Mouse (Mus musculus) heart, postnatal 0 days (tissue): ENCODE results near the gene Armh3. TPM values are rescaled to one million over a fixed set of nuclear protein-coding genes. Genes with fewer than 3 reads are reported as not detected.
"Not testable (repeated sequence)": the region's sequence is repeated elsewhere in the genome, so short reads cannot be mapped to it uniquely, and the experiment has no call there.

ENCODE experiments used
- ATAC-seq: fragments of 200-750 bp; cut with Nextera tagmentation; 2 replicates; pipeline ENCODE4 v1.8.0; 2017; ENCODE audit warnings: low read depth, moderate number of reproducible peaks, moderate library complexity; ENCODE audit not compliant: insufficient read depth
- DNase-seq: peaks from one replicate; pipeline ENCODE4 v3.0.0-alpha.2; 2016; ENCODE audit warnings: low spot score
- H3K27ac ChIP-seq: fragments of 300-500 bp; sonication (generic); 2 replicates; pipeline ENCODE4 v1.5.1; 2014; ENCODE audit warnings: low read depth, mild to moderate bottlenecking
- H3K27me3 ChIP-seq: fragments of 300-500 bp; sonication (generic); 2 replicates; pipeline ENCODE4 v1.6.1; 2014; ENCODE audit warnings: low read length, mixed read lengths; ENCODE audit not compliant: control insufficient read depth, insufficient read depth
- H3K36me3 ChIP-seq: fragments of 300-500 bp; sonication (generic); replicated peaks from 2 replicates; pipeline ENCODE4 v1.6.1; 2014; ENCODE audit warnings: low read length, mixed read lengths; ENCODE audit not compliant: control insufficient read depth, insufficient read depth
- H3K4me1 ChIP-seq: fragments of 300-500 bp; sonication (generic); 2 replicates; pipeline ENCODE4 v1.6.1; 2014; ENCODE audit warnings: antibody characterized with exemption; ENCODE audit not compliant: control insufficient read depth, insufficient read depth
- H3K4me2 ChIP-seq: fragments of 300-500 bp; sonication (generic); 2 replicates; pipeline ENCODE4 v1.6.1; 2014; ENCODE audit warnings: low read depth, mild to moderate bottlenecking, low read length, moderate library complexity
- H3K4me3 ChIP-seq: fragments of 300-500 bp; sonication (generic); 2 replicates; pipeline ENCODE4 v1.5.1; 2014; ENCODE audit warnings: low read depth, low read length
- H3K9ac ChIP-seq: fragments of 300-500 bp; sonication (generic); replicated peaks from 2 replicates; pipeline ENCODE4 v1.6.1; 2014; ENCODE audit warnings: low read depth, low read length, mixed read lengths
- H3K9me3 ChIP-seq: fragments of 300-500 bp; sonication (generic); replicated peaks from 2 replicates; pipeline ENCODE4 v1.6.1; 2016; ENCODE audit warnings: low read length; ENCODE audit not compliant: control insufficient read depth
- CTCF ChIP-seq: IDR thresholded peaks from 2 replicates; pipeline ENCODE4 v1.5.1; 2016; ENCODE audit warnings: antibody characterized with exemption, control low read depth, low read depth
- EP300 ChIP-seq: IDR thresholded peaks from 2 replicates; pipeline ENCODE4 v1.6.1; 2016; ENCODE audit warnings: antibody characterized with exemption, low read depth
- WGBS: fragments of 180-500 bp; shearing (Covaris S2); extraction: QIAGEN DNeasy Blood & Tissue Kit; methylation state at CpG from one replicate; pipeline ENCODE4 v1.1.7; 2014; 5-methylcytosine and 5-hydroxymethylcytosine counted together
- polyA plus RNA-seq: library from polyadenylated mRNA; unstranded; fragments of >200 nt; fragmentation: Nextera tagmentation; extraction: Ambion mirVana; gene quantifications from 2 replicates; pipeline ENCODE4 v1.2.1, GENCODE M21; 2015
- total RNA-seq: library from RNA; depleted of rRNA; stranded (reverse); fragments of >200 nt; gene quantifications from 2 replicates; pipeline ENCODE4 v1.2.3, GENCODE M21; 2014; ENCODE audit warnings: low replicate concordance

Armh3 gene
- total and polyA plus RNA-seq, 2 experiments from 2014 or later: 11.1 to 11.4 TPM

DNA sequence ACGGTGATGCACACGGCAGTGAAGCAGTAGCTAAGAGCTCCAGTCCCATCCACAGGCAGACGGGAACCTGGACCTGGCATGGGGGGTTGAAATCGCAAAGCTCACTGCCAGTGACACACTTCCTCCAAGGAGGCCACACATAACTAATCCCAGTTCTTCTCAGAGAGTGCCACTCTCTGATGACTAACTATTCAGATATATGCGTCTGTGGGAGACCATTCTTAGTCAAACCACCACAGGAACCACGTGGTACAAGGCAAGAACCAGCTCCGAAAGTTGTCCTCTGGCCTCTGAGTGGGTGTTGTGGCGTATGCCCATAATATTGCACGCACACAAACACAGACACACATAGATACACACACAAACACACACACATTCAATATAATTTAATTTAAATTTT, 4.0 kb upstream of the Armh3 start:
- DNase-seq (no peak), ATAC-seq (no peak)
- TF ChIP-seq CTCF (no peak), EP300 (no peak)
- Histone ChIP-seq H3K9ac (no peak overlapping the region), H3K4me1 (peaks cover 15% of the 10 kb centered on the region), H3K4me2 (no peak overlapping the region), H3K4me3 (no peak overlapping the region), H3K27me3 (no peaks in the 10 kb centered on the region), H3K36me3 (0 out of 2 replicates have a peak, but pooled peaks cover 7% of the 10 kb centered on the region), H3K9me3 (no peaks in the 10 kb centered on the region), H3K27ac (no peak overlapping the region)
- WGBS: 72% methylated on average over 9 of the region's 9 CpGs

DNA sequence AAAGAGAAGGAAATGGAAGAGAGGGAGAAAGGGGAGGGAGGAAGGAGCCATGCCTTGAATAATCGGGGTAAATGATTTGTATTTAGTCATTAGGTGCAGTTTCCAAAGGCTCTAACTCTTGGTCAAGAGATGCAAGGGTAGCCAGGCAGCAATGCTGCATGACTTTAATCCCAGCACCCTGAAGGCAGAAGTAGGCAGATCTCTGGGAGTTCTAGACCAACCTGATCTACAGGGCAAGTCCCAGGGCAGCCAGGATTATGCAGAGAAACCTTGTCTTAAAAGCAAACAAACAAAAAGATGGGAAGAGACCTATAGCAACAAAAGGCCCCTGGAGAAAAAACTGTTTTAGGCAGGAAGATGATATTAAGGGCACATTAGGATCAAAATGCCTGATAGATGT, 1.1 kb upstream of the Armh3 start:
- 22% methylated on average over 1 of the region's 1 CpGs for WGBS
- no peaks in the 10 kb centered on the region for H3K9me3 ChIP-seq
- H3K27ac ChIP-seq: no peak overlapping the region
- H3K4me1 ChIP-seq: peaks cover 16% of the 10 kb centered on the region
- ATAC-seq (no peak), DNase-seq (no peak)
- H3K36me3 ChIP-seq: no peaks in the 10 kb centered on the region
- TF ChIP-seq EP300: no peak
- no peak for TF ChIP-seq CTCF
- no peak overlapping the region for H3K4me2 ChIP-seq
- H3K4me3 ChIP-seq: no peak overlapping the region
- H3K9ac ChIP-seq: no peak overlapping the region
- H3K27me3 ChIP-seq: no peaks in the 10 kb centered on the region

DNA sequence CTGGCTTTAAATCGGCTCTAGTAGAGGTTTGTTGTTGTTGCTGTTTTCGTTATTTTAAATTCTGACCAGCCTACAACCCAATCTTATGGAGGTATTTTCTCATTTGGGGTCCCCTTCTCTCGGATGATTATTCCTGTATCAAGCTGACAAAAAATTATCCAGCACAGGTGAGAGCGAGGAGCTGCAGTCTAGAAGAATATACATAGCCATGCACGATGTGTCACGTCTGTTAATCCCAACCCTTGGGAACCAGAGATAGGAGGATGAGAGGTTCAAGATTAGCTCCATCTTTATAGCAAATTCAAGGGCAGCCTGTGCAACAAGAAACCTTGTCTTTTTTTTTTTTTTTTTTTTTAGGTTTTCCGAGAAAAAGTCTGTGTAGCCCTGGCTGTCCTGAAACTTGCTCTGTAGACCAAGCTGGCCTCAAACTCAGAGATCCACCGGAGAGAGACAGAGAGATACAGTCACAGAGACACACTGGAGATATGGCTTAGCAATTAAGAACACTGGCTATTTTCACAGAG, 468 bp upstream of the Armh3 start:
- H3K4me3 ChIP-seq: peak overlapping the region; percentile 82
- H3K9me3 ChIP-seq: no peaks in the 10 kb centered on the region
- H3K27me3 ChIP-seq: no peaks in the 10 kb centered on the region
- H3K4me1 ChIP-seq: 0 out of 2 replicates have a peak, but pooled peaks cover 10% of the 10 kb centered on the region
- ATAC-seq (no peak), DNase-seq (no peak)
- H3K36me3 ChIP-seq: no peaks in the 10 kb centered on the region
- no peak for TF ChIP-seq EP300
- TF ChIP-seq CTCF: no peak
- no peak overlapping the region for H3K27ac ChIP-seq
- peak overlapping the region; percentile 80 for H3K4me2 ChIP-seq
- H3K9ac ChIP-seq: peak overlapping the region; percentile 86; the same call in 1 of the 2 replicates
- WGBS: 10% methylated on average over 8 of the region's 8 CpGs

DNA sequence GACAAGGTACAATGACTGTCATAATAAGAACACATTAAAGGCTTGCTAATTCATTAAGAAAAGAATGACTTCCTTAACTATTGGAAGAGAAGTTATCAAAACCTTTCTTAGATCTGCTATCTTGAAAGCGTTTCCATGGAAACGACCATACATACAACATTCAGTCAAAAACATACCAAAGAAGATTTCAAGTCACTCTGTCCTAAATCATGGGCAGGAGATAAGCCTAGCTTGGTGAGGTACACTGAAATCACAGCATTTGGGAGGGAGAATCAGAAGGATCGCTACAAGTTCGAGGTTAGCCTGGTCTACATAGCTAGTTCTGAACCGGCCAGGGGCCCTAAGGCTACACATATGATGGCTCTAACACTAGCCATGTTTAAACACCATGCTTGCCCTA, 923 bp downstream of the Armh3 start:
- ATAC-seq: no peak
- no peaks in the 10 kb centered on the region for H3K27me3 ChIP-seq

GRCm38 (mm10) chr19:45993981-45994737, 4.1 kb downstream of the Armh3 start:
- Histone ChIP-seq H3K27ac (no peak overlapping the region), H3K4me1 (0 out of 2 replicates have a peak, but pooled peaks cover 9% of the 10 kb centered on the region), H3K4me2 (no peak overlapping the region), H3K27me3 (no peaks in the 10 kb centered on the region), H3K9me3 (no peaks in the 10 kb centered on the region), H3K4me3 (no peak overlapping the region), H3K9ac (no peak overlapping the region), H3K36me3 (no peaks in the 10 kb centered on the region)
- DNase-seq: no peak
- WGBS: 97% methylated on average over 13 of the region's 13 CpGs
- TF ChIP-seq CTCF: no peak
- no peak for TF ChIP-seq EP300
- no peak for ATAC-seq

More for the DNA sequence above, 923 bp downstream of the Armh3 start:
- 54% methylated on average over 5 of the region's 5 CpGs for WGBS
- Histone ChIP-seq H3K36me3 (no peaks in the 10 kb centered on the region), H3K9ac (peak overlapping the region; percentile 86), H3K4me1 (0 out of 2 replicates have a peak, but pooled peaks cover 9% of the 10 kb centered on the region), H3K27ac (peak overlapping the region; percentile 92), H3K4me2 (peak overlapping the region; percentile 80), H3K4me3 (peak overlapping the region; percentile 82), H3K9me3 (no peaks in the 10 kb centered on the region)
- TF ChIP-seq EP300 (no peak), CTCF (no peak)
- DNase-seq: no peak

DNA sequence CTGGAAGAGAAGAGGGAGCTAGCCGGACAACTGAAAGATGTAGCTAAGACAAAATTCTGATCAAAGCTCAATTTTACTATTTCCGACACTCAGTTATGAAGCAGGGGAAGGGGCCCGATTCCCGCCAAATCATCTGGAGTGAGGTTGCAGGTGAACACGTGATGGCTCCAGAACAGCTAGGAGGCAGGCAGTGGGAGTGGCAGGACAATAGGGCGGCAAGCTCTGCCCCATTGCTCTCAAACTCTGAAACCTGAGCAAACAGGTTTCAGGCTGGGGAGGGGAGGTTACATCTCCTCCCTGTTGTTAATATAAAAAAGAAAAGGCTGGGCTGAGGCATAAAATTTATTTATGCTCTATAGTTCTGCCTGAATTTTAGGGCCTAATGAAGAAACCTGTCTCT, 4.8 kb downstream of the Armh3 start:
- H3K9ac ChIP-seq, H3K4me2 ChIP-seq, H3K4me3 ChIP-seq, DNase-seq, H3K27me3 ChIP-seq, H3K4me1 ChIP-seq, H3K9me3 ChIP-seq, ATAC-seq, H3K27ac ChIP-seq, H3K36me3 ChIP-seq: not testable (repeated sequence)
- WGBS: 89% methylated on average over 6 of the region's 6 CpGs
